Mouse (Mus musculus): ENCODE measurements around the gene Arhgap44. TPM values are rescaled to one million over a fixed set of nuclear protein-coding genes. Genes with fewer than 3 reads are reported as not detected.

The Arhgap44 gene
- polyA plus RNA-seq, 1 experiment from 2014 or later, result 11.3 TPM

DNA sequence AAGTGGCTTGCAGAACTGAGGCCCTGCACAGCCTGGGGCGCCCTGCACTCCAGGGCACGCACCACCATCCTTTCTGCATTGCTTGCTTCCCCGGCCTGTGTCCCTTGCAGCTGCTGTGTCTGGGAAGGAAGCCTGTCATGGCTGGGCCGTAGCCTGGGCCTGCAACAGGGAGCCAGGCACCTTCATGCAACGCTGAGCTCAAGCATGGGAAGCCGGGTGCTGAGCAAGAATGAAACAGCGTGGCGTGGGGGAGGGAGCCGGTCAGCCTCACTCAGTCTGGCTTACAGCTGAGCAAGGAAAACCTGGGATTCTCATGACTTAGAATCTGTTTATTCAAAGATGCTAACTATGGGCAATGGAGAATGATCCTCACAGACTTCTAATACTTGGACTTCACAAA, 36.2 kb downstream of the Arhgap44 start:
- ATAC-seq (replicated peaks; ENCODE audit: extremely low read depth, insufficient read depth, low FRiP score), result no peak
- Histone ChIP-seq H3K4me1 (ENCODE audit: control insufficient read depth, insufficient read depth, low read length) (peaks cover 9% of the 10 kb centered on the region; the same call in 1 of the 2 replicates), H3K27me3 (ENCODE audit: control insufficient read depth, insufficient read depth, low read length) (no peaks in the 10 kb centered on the region), H3K9ac (ENCODE audit: low read length) (no peak overlapping the region), H3K4me2 (ENCODE audit: low read depth, low read length) (no peak overlapping the region), H3K27ac (ENCODE audit: low read length) (peak overlapping the region; percentile 17; the same call in 1 of the 2 replicates), H3K36me3 (ENCODE audit: control insufficient read depth, insufficient read depth) (no peaks in the 10 kb centered on the region), H3K9me3 (replicated peaks; ENCODE audit: control insufficient read depth, low read length) (no peaks in the 10 kb centered on the region), H3K4me3 (ENCODE audit: low read length) (no peak overlapping the region)
- WGBS, result 69% methylated on average over 9 of the region's 9 CpGs

DNA sequence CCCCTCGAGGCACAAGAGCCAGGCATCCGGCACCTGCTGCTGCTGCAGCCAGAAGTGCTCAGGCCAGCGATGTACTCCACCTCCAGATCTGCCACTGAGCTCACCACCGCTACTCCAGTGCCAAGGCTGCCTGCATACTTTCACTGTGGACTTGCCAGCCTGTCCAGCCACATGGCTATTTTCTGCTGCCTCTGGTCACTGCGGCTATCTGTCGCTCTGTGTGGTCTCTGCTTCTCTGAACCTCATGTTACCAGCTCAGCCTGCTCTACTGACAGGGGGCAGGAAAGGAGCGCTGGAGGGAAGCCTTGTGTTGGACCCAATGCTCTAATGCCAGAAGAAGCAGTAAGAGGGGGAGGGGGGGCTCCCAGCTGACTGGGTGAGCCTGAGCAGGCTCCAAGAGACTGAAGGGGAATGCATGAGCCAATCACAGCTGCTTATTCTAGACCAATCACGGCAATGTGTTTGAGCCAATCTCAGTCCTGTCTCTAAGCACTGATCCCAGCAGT, 37.8 kb downstream of the Arhgap44 start:
- no peaks in the 10 kb centered on the region for H3K27me3 ChIP-seq (ENCODE audit: control insufficient read depth, insufficient read depth, low read length)
- ATAC-seq (replicated peaks; ENCODE audit: extremely low read depth, insufficient read depth, low FRiP score), result peak; percentile 85
- H3K36me3 ChIP-seq (ENCODE audit: control insufficient read depth, insufficient read depth), result no peaks in the 10 kb centered on the region
- peak overlapping the region; percentile 34 for H3K4me2 ChIP-seq (ENCODE audit: low read depth, low read length)
- H3K27ac ChIP-seq (ENCODE audit: low read length), result peak overlapping the region; percentile 61
- 32% methylated on average over 8 of the region's 8 CpGs for WGBS
- H3K4me1 ChIP-seq (ENCODE audit: control insufficient read depth, insufficient read depth, low read length), result peaks cover 12% of the 10 kb centered on the region; the same call in 1 of the 2 replicates
- H3K9ac ChIP-seq (ENCODE audit: low read length), result no peak overlapping the region
- H3K9me3 ChIP-seq (replicated peaks; ENCODE audit: control insufficient read depth, low read length), result no peaks in the 10 kb centered on the region
- H3K4me3 ChIP-seq (ENCODE audit: low read length), result peak overlapping the region; percentile 5; the same call in 1 of the 2 replicates

DNA sequence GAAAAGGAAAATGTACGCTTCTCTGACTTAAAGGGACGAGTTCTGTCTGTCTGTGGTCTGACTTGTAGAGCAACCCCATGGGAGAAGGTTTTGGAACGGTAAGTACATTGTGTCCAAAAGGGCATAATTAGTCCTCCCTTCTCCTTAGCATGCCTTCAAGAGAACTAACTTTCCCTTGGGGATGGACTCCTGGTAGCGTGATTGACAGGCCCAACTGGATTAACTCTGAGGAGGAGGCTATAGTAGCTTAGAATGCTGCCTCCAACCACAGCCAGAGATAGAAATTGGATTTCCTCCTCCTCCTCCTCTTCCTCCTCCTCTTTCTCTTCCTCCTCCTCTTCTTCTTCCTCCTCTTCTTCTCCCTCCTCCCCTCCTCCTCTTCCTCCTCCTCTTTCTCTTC, 42.5 kb downstream of the Arhgap44 start:
- no peak for ATAC-seq (replicated peaks; ENCODE audit: extremely low read depth, insufficient read depth, low FRiP score)
- H3K36me3 ChIP-seq (ENCODE audit: control insufficient read depth, insufficient read depth), result no peaks in the 10 kb centered on the region

DNA sequence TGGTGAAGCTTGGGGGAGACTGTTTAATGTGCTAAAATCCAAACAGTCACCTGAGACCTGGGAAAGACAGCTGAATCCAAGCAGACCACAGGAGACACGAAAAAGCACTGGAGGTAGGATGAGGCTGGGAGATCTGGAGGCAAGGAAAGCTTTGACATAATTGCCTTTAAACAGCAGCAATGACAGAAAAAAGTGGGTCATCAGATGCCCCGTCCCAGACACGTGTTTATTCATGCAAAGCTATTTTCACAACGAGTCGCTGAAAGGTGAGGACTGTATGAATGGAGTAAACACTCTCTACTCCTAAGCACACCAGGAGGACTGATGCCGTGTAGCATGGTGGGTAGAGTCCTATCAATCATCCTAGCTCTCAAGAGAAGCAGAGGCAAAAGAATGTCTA, 47.0 kb downstream of the Arhgap44 start:
- no peaks in the 10 kb centered on the region for H3K27me3 ChIP-seq (ENCODE audit: control insufficient read depth, insufficient read depth, low read length)
- no peak overlapping the region for H3K4me3 ChIP-seq (ENCODE audit: low read length)
- no peaks in the 10 kb centered on the region for H3K9me3 ChIP-seq (replicated peaks; ENCODE audit: control insufficient read depth, low read length)
- WGBS, result 80% methylated on average over 6 of the region's 6 CpGs
- no peak overlapping the region for H3K27ac ChIP-seq (ENCODE audit: low read length)
- no peak for ATAC-seq (replicated peaks; ENCODE audit: extremely low read depth, insufficient read depth, low FRiP score)
- H3K36me3 ChIP-seq (ENCODE audit: control insufficient read depth, insufficient read depth), result no peaks in the 10 kb centered on the region
- H3K4me1 ChIP-seq (ENCODE audit: control insufficient read depth, insufficient read depth, low read length), result peaks cover 11% of the 10 kb centered on the region
- H3K4me2 ChIP-seq (ENCODE audit: low read depth, low read length), result no peak overlapping the region
- no peak overlapping the region for H3K9ac ChIP-seq (ENCODE audit: low read length)

More for the DNA sequence above, 42.5 kb downstream of the Arhgap44 start:
- H3K4me1 ChIP-seq (ENCODE audit: control insufficient read depth, insufficient read depth, low read length), result peaks cover 9% of the 10 kb centered on the region; the same call in 1 of the 2 replicates
- no peak overlapping the region for H3K4me3 ChIP-seq (ENCODE audit: low read length)
- 87% methylated on average over 4 of the region's 4 CpGs for WGBS
- no peak overlapping the region for H3K4me2 ChIP-seq (ENCODE audit: low read depth, low read length)
- no peak overlapping the region for H3K9ac ChIP-seq (ENCODE audit: low read length)
- no peaks in the 10 kb centered on the region for H3K27me3 ChIP-seq (ENCODE audit: control insufficient read depth, insufficient read depth, low read length)
- no peak overlapping the region for H3K27ac ChIP-seq (ENCODE audit: low read length)
- no peaks in the 10 kb centered on the region for H3K9me3 ChIP-seq (replicated peaks; ENCODE audit: control insufficient read depth, low read length)

DNA sequence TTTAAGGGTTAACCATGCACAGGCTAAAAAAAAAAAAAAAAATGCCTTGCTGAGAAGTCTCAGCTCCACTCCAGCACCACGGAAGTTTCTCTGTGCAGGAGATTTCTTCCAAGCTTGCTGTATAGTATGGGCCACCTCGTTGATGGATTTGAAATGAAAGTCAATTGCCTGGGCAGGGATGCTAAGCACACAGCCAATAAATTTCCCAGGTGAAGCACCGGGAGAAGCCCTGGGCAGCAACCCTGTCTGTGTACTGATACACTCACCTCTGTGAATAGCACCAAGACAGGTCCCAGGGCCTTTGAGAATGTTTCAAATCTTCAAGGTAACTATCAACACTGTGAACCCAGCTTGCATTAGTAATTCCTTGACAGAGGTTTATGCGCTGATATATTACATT, 50.7 kb downstream of the Arhgap44 start:
- Histone ChIP-seq H3K4me1 (ENCODE audit: control insufficient read depth, insufficient read depth, low read length) (peaks cover 25% of the 10 kb centered on the region), H3K9me3 (replicated peaks; ENCODE audit: control insufficient read depth, low read length) (no peaks in the 10 kb centered on the region), H3K9ac (ENCODE audit: low read length) (no peak overlapping the region), H3K27me3 (ENCODE audit: control insufficient read depth, insufficient read depth, low read length) (no peaks in the 10 kb centered on the region), H3K36me3 (ENCODE audit: control insufficient read depth, insufficient read depth) (no peaks in the 10 kb centered on the region), H3K4me2 (ENCODE audit: low read depth, low read length) (no peak overlapping the region), H3K27ac (ENCODE audit: low read length) (no peak overlapping the region), H3K4me3 (ENCODE audit: low read length) (no peak overlapping the region)
- WGBS, result 45% methylated on average over 4 of the region's 4 CpGs
- ATAC-seq (replicated peaks; ENCODE audit: extremely low read depth, insufficient read depth, low FRiP score), result no peak

DNA sequence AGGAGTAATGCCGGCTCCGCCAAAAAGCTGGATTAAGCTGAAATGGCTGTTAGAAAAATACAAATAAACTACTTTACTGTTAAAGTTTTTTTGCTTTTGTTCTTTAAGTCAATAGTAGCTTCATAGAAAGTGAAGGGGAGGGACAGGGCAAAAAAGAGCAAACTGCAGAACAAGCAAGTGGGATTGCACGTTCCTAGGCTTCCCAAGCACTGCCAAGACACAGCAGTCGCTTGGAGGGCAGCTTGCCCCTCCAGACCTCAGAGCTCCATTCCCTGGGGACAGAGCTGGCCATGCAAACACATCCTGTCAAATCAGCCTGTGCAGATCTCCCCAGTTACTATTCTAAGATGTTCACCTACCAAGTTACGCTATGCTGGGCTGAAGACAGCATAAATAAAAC, 51.1 kb downstream of the Arhgap44 start:
- Histone ChIP-seq H3K4me1 (ENCODE audit: control insufficient read depth, insufficient read depth, low read length) (peaks cover 25% of the 10 kb centered on the region), H3K9me3 (replicated peaks; ENCODE audit: control insufficient read depth, low read length) (no peaks in the 10 kb centered on the region), H3K27ac (ENCODE audit: low read length) (no peak overlapping the region), H3K27me3 (ENCODE audit: control insufficient read depth, insufficient read depth, low read length) (no peaks in the 10 kb centered on the region), H3K9ac (ENCODE audit: low read length) (no peak overlapping the region), H3K4me2 (ENCODE audit: low read depth, low read length) (no peak overlapping the region), H3K4me3 (ENCODE audit: low read length) (no peak overlapping the region), H3K36me3 (ENCODE audit: control insufficient read depth, insufficient read depth) (no peaks in the 10 kb centered on the region)
- 59% methylated on average over 5 of the region's 5 CpGs for WGBS
- ATAC-seq (replicated peaks; ENCODE audit: extremely low read depth, insufficient read depth, low FRiP score), result no peak

DNA sequence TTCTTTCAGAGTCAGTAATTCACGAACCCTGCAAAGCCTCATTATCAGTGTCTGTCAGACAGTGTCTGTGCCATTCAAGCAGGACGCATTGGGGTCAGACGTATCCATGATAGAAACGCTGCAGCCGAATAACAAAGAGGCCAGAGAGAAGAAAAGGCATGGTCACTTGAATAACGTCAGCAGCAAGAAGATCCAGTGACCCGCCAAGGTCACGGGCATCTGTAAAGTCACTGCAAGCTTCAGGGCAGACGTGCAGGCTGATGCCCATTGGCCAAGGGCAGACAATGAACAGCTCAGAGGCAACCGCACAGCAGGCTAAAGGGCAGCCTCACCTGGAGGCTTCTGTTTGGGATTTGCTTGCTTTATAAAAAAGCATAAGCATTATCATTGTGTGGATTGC, 52.7 kb downstream of the Arhgap44 start:
- Histone ChIP-seq H3K36me3 (ENCODE audit: control insufficient read depth, insufficient read depth) (no peaks in the 10 kb centered on the region), H3K9me3 (replicated peaks; ENCODE audit: control insufficient read depth, low read length) (no peaks in the 10 kb centered on the region), H3K4me3 (ENCODE audit: low read length) (no peak overlapping the region), H3K27ac (ENCODE audit: low read length) (no peak overlapping the region), H3K27me3 (ENCODE audit: control insufficient read depth, insufficient read depth, low read length) (no peaks in the 10 kb centered on the region), H3K4me1 (ENCODE audit: control insufficient read depth, insufficient read depth, low read length) (peaks cover 25% of the 10 kb centered on the region), H3K9ac (ENCODE audit: low read length) (no peak overlapping the region), H3K4me2 (ENCODE audit: low read depth, low read length) (no peak overlapping the region)
- 57% methylated on average over 10 of the region's 10 CpGs for WGBS
- no peak for ATAC-seq (replicated peaks; ENCODE audit: extremely low read depth, insufficient read depth, low FRiP score)

DNA sequence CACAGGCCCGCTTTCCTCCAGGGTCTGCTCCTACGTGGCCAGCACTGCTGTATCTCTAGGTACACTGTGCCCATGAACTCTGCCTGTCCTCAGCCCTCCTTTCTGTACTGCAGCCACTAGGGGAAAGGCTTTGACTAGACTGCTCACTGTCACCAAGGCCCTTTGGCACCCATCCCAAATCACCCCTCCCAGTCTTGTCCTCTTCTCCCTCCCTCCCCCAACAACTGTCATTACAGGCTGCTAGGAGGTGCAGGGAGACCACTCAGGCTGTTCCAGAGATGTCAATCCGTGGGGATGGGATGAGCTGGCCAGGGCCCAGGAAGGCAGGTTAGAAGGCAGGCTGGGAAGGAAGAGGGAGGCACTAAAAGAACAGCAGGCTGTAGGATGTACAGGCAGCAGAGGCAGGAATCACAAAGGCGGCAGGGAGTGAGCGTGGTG, 55.0 kb downstream of the Arhgap44 start:
- WGBS, result 32% methylated on average over 5 of the region's 5 CpGs
- peak; percentile 92 for ATAC-seq (replicated peaks; ENCODE audit: extremely low read depth, insufficient read depth, low FRiP score)
- peak overlapping the region; percentile 42 for H3K9ac ChIP-seq (ENCODE audit: low read length)

DNA sequence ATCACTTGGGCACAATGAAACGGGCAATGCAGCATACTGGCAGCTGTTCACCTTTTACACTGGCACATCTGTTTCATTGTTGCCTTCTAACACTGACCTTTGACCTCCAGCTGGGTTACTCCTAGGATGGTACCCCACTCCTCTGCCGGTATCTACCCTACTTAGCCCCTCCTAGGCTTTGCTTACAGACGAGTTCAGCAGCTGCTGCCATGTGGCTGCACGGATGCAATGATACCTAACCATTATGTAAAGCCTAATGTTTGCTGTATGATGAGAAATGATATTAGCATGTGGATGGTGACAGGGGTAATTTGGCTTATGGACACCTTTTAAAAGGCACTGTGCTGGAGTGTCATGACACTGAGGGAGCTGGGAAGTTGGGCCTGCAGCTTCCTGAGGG, 55.6 kb downstream of the Arhgap44 start:
- no peak for ATAC-seq (replicated peaks; ENCODE audit: extremely low read depth, insufficient read depth, low FRiP score)
- Histone ChIP-seq H3K36me3 (ENCODE audit: control insufficient read depth, insufficient read depth) (no peaks in the 10 kb centered on the region), H3K9me3 (replicated peaks; ENCODE audit: control insufficient read depth, low read length) (no peaks in the 10 kb centered on the region), H3K27ac (ENCODE audit: low read length) (peak overlapping the region; percentile 56), H3K4me3 (ENCODE audit: low read length) (no peak overlapping the region), H3K4me1 (ENCODE audit: control insufficient read depth, insufficient read depth, low read length) (peaks cover 33% of the 10 kb centered on the region), H3K27me3 (ENCODE audit: control insufficient read depth, insufficient read depth, low read length) (no peaks in the 10 kb centered on the region), H3K4me2 (ENCODE audit: low read depth, low read length) (no peak overlapping the region), H3K9ac (ENCODE audit: low read length) (peak overlapping the region; percentile 42)
- WGBS, result 75% methylated on average over 4 of the region's 4 CpGs

More for the DNA sequence above, 55.0 kb downstream of the Arhgap44 start:
- peak overlapping the region; percentile 56 for H3K27ac ChIP-seq (ENCODE audit: low read length)
- no peaks in the 10 kb centered on the region for H3K36me3 ChIP-seq (ENCODE audit: control insufficient read depth, insufficient read depth)
- no peaks in the 10 kb centered on the region for H3K27me3 ChIP-seq (ENCODE audit: control insufficient read depth, insufficient read depth, low read length)
- peaks cover 34% of the 10 kb centered on the region for H3K4me1 ChIP-seq (ENCODE audit: control insufficient read depth, insufficient read depth, low read length)
- H3K9me3 ChIP-seq (replicated peaks; ENCODE audit: control insufficient read depth, low read length), result no peaks in the 10 kb centered on the region
- H3K4me3 ChIP-seq (ENCODE audit: low read length), result no peak overlapping the region
- no peak overlapping the region for H3K4me2 ChIP-seq (ENCODE audit: low read depth, low read length)

All from heart, embryonic 16.5 days (tissue).